Mouse (Mus musculus) lung, embryonic 16.5 days (tissue): ENCODE measurements around the gene Zfp598. TPM values are rescaled to one million over a fixed set of nuclear protein-coding genes. Genes with fewer than 3 reads are reported as not detected.

Experiments used
- ATAC-seq: fragments of 200-750 bp; cut with Nextera tagmentation; 2 replicates; pipeline ENCODE4 v1.8.0; 2017; ENCODE audit warnings: low read depth, mild to moderate bottlenecking, moderate library complexity
- H3K27ac ChIP-seq: fragments of 300-500 bp; sonication (generic); 2 replicates; pipeline ENCODE4 v1.5.1; 2014; ENCODE audit warnings: mild to moderate bottlenecking, control low read depth, low read length
- H3K27me3 ChIP-seq: fragments of 300-500 bp; sonication (generic); 2 replicates; pipeline ENCODE4 v1.6.1; 2014; ENCODE audit warnings: low read depth, low read length, mixed read lengths; ENCODE audit not compliant: control insufficient read depth, insufficient read depth
- H3K36me3 ChIP-seq: fragments of 300-500 bp; sonication (generic); 2 replicates; pipeline ENCODE4 v1.6.1; 2014; ENCODE audit warnings: low read length; ENCODE audit not compliant: control insufficient read depth, insufficient read depth
- H3K4me1 ChIP-seq: fragments of 300-500 bp; sonication (generic); replicated peaks from 2 replicates; pipeline ENCODE4 v1.6.1; 2014; ENCODE audit warnings: low read length, mixed read lengths; ENCODE audit not compliant: control insufficient read depth, insufficient read depth
- H3K4me2 ChIP-seq: fragments of 300-500 bp; sonication (generic); 2 replicates; pipeline ENCODE4 v1.6.1; 2014; ENCODE audit warnings: low read depth, low read length, control low read depth
- H3K4me3 ChIP-seq: fragments of 300-500 bp; sonication (generic); 2 replicates; pipeline ENCODE4 v1.5.1; 2014; ENCODE audit warnings: mild to moderate bottlenecking, low read length, control low read depth
- H3K9ac ChIP-seq: fragments of 300-500 bp; sonication (generic); 2 replicates; pipeline ENCODE4 v1.6.1; 2014; ENCODE audit warnings: low read length, control low read depth
- H3K9me3 ChIP-seq: fragments of 300-500 bp; sonication (generic); 2 replicates; pipeline ENCODE4 v1.6.1; 2016; ENCODE audit warnings: low read length; ENCODE audit not compliant: control insufficient read depth
- WGBS: fragments of 180-500 bp; shearing (Covaris S2); extraction: QIAGEN DNeasy Blood & Tissue Kit; methylation state at CpG from one replicate; pipeline ENCODE4 v1.1.7; 2014; 5-methylcytosine and 5-hydroxymethylcytosine counted together
- polyA plus RNA-seq: library from polyadenylated mRNA; unstranded; fragments of >200 nt; fragmentation: Nextera tagmentation; extraction: Ambion mirVana; gene quantifications from 2 replicates; pipeline ENCODE4 v1.2.1, GENCODE M21; 2015

The Zfp598 gene
- polyA plus RNA-seq, 1 experiment from 2014 or later: 18.1 TPM

GRCm38 (mm10) chr17:24674277-24674676, 4.8 kb downstream of the Zfp598 start:
- H3K27me3 ChIP-seq: no peaks in the 10 kb centered on the region
- H3K9ac ChIP-seq: no peak overlapping the region
- no peaks in the 10 kb centered on the region for H3K9me3 ChIP-seq
- H3K27ac ChIP-seq: no peak overlapping the region
- WGBS: 71% methylated on average over 7 of the region's 7 CpGs
- peaks cover 25% of the 10 kb centered on the region for H3K36me3 ChIP-seq
- no peak overlapping the region for H3K4me3 ChIP-seq
- ATAC-seq: no peak
- no peak overlapping the region for H3K4me2 ChIP-seq
- peaks cover 23% of the 10 kb centered on the region for H3K4me1 ChIP-seq

GRCm38 (mm10) chr17:24676187-24676586, 6.7 kb downstream of the Zfp598 start:
- H3K27ac ChIP-seq: no peak overlapping the region
- ATAC-seq: no peak
- no peaks in the 10 kb centered on the region for H3K27me3 ChIP-seq
- 53% methylated on average over 2 of the region's 2 CpGs for WGBS
- H3K4me1 ChIP-seq: peaks cover 13% of the 10 kb centered on the region
- H3K4me3 ChIP-seq: no peak overlapping the region
- no peak overlapping the region for H3K4me2 ChIP-seq
- H3K9me3 ChIP-seq: no peaks in the 10 kb centered on the region
- peaks cover 41% of the 10 kb centered on the region for H3K36me3 ChIP-seq
- no peak overlapping the region for H3K9ac ChIP-seq

DNA sequence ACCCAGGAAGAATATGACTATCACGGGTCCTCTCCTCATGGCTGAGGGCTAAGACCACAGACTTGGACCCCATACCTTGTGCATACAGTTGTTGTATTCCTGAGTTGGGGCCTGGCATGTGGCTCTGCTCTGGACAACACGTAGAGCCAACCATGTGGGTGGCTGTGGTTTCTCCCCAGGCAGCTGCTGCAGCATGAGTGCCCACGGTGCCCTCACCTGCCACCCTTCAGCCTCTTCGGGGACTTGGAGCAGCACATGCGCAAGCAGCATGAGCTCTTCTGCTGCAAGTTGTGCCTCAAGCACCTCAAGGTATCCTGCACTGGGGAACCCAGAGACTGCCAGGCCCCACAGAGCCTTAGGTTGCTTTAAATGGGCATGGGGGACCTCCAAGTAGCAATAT, 7.4 kb downstream of the Zfp598 start:
- Histone ChIP-seq H3K9me3 (no peaks in the 10 kb centered on the region), H3K4me3 (no peak overlapping the region), H3K4me2 (no peak overlapping the region), H3K27ac (no peak overlapping the region), H3K4me1 (peaks cover 6% of the 10 kb centered on the region), H3K9ac (no peak overlapping the region), H3K27me3 (no peaks in the 10 kb centered on the region), H3K36me3 (peaks cover 46% of the 10 kb centered on the region)
- 89% methylated on average over 5 of the region's 5 CpGs for WGBS
- no peak for ATAC-seq

GRCm38 (mm10) chr17:24677500-24678080, 8.1 kb downstream of the Zfp598 start:
- Histone ChIP-seq H3K27ac (no peak overlapping the region), H3K9me3 (no peaks in the 10 kb centered on the region), H3K4me2 (no peak overlapping the region), H3K9ac (no peak overlapping the region), H3K4me1 (no peaks in the 10 kb centered on the region; the same call in 1 of the 2 replicates), H3K36me3 (peaks cover 46% of the 10 kb centered on the region), H3K27me3 (no peaks in the 10 kb centered on the region), H3K4me3 (no peak overlapping the region)
- no peak for ATAC-seq
- WGBS: 85% methylated on average over 24 of the region's 24 CpGs

GRCm38 (mm10) chr17:24686514-24686913, 17.0 kb downstream of the Zfp598 start:
- Histone ChIP-seq H3K4me1 (peaks cover 8% of the 10 kb centered on the region), H3K27me3 (peaks cover 36% of the 10 kb centered on the region), H3K27ac (no peak overlapping the region), H3K4me2 (peak overlapping the region; percentile 15; the same call in 1 of the 2 replicates), H3K9me3 (no peaks in the 10 kb centered on the region), H3K4me3 (no peak overlapping the region), H3K36me3 (peaks cover 1% of the 10 kb centered on the region; the same call in 1 of the 2 replicates), H3K9ac (no peak overlapping the region)
- 32% methylated on average over 16 of the region's 16 CpGs for WGBS
- no peak; the same call in 1 of the 2 replicates for ATAC-seq

GRCm38 (mm10) chr17:24687146-24687595, 17.7 kb downstream of the Zfp598 start:
- Histone ChIP-seq H3K27me3 (peaks cover 36% of the 10 kb centered on the region), H3K4me1 (peaks cover 8% of the 10 kb centered on the region), H3K27ac (no peak overlapping the region), H3K4me3 (peak overlapping the region; percentile 48), H3K9ac (peak overlapping the region; percentile 60), H3K9me3 (no peaks in the 10 kb centered on the region), H3K36me3 (no peaks in the 10 kb centered on the region; the same call in 1 of the 2 replicates), H3K4me2 (peak overlapping the region; percentile 70)
- ATAC-seq: peak; percentile 76
- 2% methylated on average over 25 of the region's 25 CpGs for WGBS

GRCm38 (mm10) chr17:24687599-24687998, 18.1 kb downstream of the Zfp598 start:
- peaks cover 36% of the 10 kb centered on the region for H3K27me3 ChIP-seq
- no peak for ATAC-seq
- H3K9ac ChIP-seq: peak overlapping the region; percentile 60
- peak overlapping the region; percentile 48 for H3K4me3 ChIP-seq
- peaks cover 3% of the 10 kb centered on the region; the same call in 1 of the 2 replicates for H3K36me3 ChIP-seq
- peaks cover 8% of the 10 kb centered on the region for H3K4me1 ChIP-seq
- no peak overlapping the region for H3K27ac ChIP-seq
- WGBS: 17% methylated on average over 23 of the region's 23 CpGs
- peak overlapping the region; percentile 70 for H3K4me2 ChIP-seq
- no peaks in the 10 kb centered on the region for H3K9me3 ChIP-seq

- H3K36me3 ChIP-seq: peaks cover 6% of the 10 kb centered on the region; the same call in 1 of the 2 replicates
- no peaks in the 10 kb centered on the region for H3K9me3 ChIP-seq
- H3K27ac ChIP-seq: no peak within 1 kb of the TSS
- H3K4me1 ChIP-seq: peaks cover 8% of the 10 kb centered on the region
- peak within 1 kb of the TSS; percentile 66 for H3K4me2 ChIP-seq
- WGBS: under 1% methylated on average over 43 of the region's 55 CpGs
- peaks cover 36% of the 10 kb centered on the region for H3K27me3 ChIP-seq
- H3K9ac ChIP-seq: peak within 1 kb of the TSS; percentile 48
- peak within 1 kb of the TSS; percentile 46 for H3K4me3 ChIP-seq
- peak; percentile 20; the same call in 1 of the 2 replicates for ATAC-seq
These were observed 20.0 kb downstream of the Zfp598 start, which contains the start of gene Syngr3 for GRCm38 (mm10) chr17:24689251-24690081. TSS of gene Syngr3 (minus strand) at chr17:24689955.

GRCm38 (mm10) chr17:24692385-24692784, 22.9 kb downstream of the Zfp598 start:
- ATAC-seq: no peak
- Histone ChIP-seq H3K4me3 (no peak overlapping the region), H3K9ac (no peak overlapping the region), H3K9me3 (no peaks in the 10 kb centered on the region), H3K4me1 (peaks cover 21% of the 10 kb centered on the region), H3K27ac (no peak overlapping the region), H3K36me3 (peaks cover 6% of the 10 kb centered on the region; the same call in 1 of the 2 replicates), H3K27me3 (peaks cover 33% of the 10 kb centered on the region), H3K4me2 (no peak overlapping the region)
- WGBS: 84% methylated on average over 5 of the region's 5 CpGs
